Mouse (Mus musculus): ENCODE measurements around the gene Pola2. TPM values are rescaled to one million over a fixed set of nuclear protein-coding genes. Genes with fewer than 3 reads are reported as not detected.

Gene Pola2
- polyA plus RNA-seq, 1 experiment = 6.6 TPM

DNA sequence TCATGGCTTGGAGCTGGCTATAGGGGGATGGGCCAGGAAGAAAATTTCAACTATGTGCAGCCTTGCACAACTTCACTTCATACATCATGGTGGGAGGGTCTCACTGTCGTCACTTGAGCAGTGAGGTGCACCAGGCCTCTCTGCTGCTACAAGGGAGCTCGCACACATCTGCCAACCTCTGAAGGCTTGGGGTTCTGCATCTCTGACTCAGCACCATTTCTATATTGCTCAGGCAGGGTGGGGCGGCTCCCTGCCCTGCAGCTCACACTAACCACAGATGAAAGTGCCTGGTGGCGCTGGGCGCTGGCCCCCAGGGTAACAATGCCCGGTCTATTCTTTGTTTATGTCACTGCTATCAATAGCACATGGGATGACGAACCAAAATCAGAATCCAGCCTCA is 19.0 kb downstream of the Pola2 start:
- TF ChIP-seq GATA1 (IDR thresholded peaks at IDR 0.05; ENCODE audit: low read length) (no peak), TAL1 (IDR thresholded peaks at IDR 0.05; ENCODE audit: low read length) (no peak)
- Histone ChIP-seq H3K27me3 (ENCODE audit: control insufficient read depth) (no peaks in the 10 kb centered on the region), H3K36me3 (ENCODE audit: control insufficient read depth) (peaks cover 100% of the 10 kb centered on the region), H3K4me1 (ENCODE audit: control insufficient read depth) (peaks cover 14% of the 10 kb centered on the region), H3K9me3 (ENCODE audit: control insufficient read depth, low read length) (no peaks in the 10 kb centered on the region), H3K4me3 (replicated peaks) (no peak overlapping the region)

DNA sequence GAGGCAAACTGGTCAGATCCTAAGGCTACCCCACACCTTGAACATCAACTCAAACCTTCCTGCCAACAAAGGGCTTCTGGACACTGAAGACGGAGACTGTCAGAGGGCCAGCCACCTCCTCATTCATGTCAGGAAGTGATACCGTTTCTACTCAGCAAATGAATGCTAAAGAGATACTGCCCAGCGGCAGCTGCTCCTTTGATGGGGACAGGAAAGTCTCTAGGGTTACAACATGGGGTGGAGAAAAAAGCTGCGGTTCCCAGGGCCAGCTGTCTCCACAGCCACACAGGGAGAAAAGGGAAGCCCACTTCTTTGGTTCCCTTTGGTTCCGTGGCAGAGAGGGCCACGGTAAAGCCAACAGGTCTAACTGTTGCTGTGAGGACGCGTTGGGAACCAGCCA is 19.9 kb downstream of the Pola2 start:
- H3K9me3 ChIP-seq (ENCODE audit: control insufficient read depth, low read length) = no peaks in the 10 kb centered on the region
- H3K27me3 ChIP-seq (ENCODE audit: control insufficient read depth) = no peaks in the 10 kb centered on the region
- peaks cover 100% of the 10 kb centered on the region for H3K36me3 ChIP-seq (ENCODE audit: control insufficient read depth)
- peaks cover 23% of the 10 kb centered on the region for H3K4me1 ChIP-seq (ENCODE audit: control insufficient read depth)
- TF ChIP-seq TAL1 (IDR thresholded peaks at IDR 0.05; ENCODE audit: low read length) (no peak), GATA1 (IDR thresholded peaks at IDR 0.05; ENCODE audit: low read length) (no peak)
- no peak overlapping the region for H3K4me3 ChIP-seq (replicated peaks)

DNA sequence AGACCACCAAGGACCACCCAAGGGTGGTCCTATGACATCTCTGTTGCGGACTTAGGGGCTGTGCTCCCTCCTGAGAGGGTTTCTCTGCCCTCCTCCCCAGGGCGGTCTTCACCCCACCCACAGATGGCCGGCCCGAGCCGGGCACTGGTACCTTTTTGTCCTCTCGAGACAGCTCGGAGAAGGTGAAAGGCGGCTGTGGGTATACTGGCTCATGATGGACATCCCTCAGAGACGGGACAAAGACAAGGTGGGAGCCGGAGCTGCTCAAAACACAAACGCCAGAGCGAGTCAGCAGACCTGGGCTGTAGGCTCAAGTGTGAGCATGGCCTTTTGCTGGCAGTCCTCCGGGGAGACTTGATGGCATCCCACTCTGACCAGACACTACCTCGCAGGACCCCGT is 20.6 kb downstream of the Pola2 start:
- no peaks in the 10 kb centered on the region for H3K9me3 ChIP-seq (ENCODE audit: control insufficient read depth, low read length)
- H3K4me1 ChIP-seq (ENCODE audit: control insufficient read depth) = peaks cover 29% of the 10 kb centered on the region
- H3K27me3 ChIP-seq (ENCODE audit: control insufficient read depth) = no peaks in the 10 kb centered on the region
- H3K4me3 ChIP-seq (replicated peaks) = no peak overlapping the region
- H3K36me3 ChIP-seq (ENCODE audit: control insufficient read depth) = peaks cover 100% of the 10 kb centered on the region
- no peak for TF ChIP-seq GATA1 (IDR thresholded peaks at IDR 0.05; ENCODE audit: low read length)
- TF ChIP-seq TAL1 (IDR thresholded peaks at IDR 0.05; ENCODE audit: low read length) = no peak

DNA sequence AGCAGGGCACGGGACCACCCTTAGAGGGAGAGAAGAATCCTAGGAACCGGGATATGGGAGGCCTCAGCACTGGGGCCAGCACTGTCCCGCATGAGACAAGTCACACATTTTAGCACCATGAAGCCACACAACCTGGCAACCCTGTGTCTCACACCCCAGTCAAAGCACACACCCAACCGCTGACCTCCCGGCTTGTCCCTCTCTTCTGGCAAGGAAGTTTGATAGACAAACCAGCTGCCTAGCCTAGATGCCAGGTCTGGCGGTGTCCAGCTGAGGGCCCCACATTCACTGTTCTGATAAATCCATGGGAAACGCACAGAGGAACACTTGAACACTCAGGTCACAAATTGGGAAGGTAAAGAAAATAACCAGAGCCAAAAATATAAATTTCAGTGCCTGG is 21.4 kb downstream of the Pola2 start:
- H3K9me3 ChIP-seq (ENCODE audit: control insufficient read depth, low read length) = no peaks in the 10 kb centered on the region
- no peak overlapping the region for H3K4me3 ChIP-seq (replicated peaks)
- H3K4me1 ChIP-seq (ENCODE audit: control insufficient read depth) = peaks cover 38% of the 10 kb centered on the region
- H3K27me3 ChIP-seq (ENCODE audit: control insufficient read depth) = peaks cover under 1% of the 10 kb centered on the region; the same call in 1 of the 2 replicates
- TF ChIP-seq GATA1 (IDR thresholded peaks at IDR 0.05; ENCODE audit: low read length) (no peak), TAL1 (IDR thresholded peaks at IDR 0.05; ENCODE audit: low read length) (no peak)
- peaks cover 96% of the 10 kb centered on the region for H3K36me3 ChIP-seq (ENCODE audit: control insufficient read depth)

DNA sequence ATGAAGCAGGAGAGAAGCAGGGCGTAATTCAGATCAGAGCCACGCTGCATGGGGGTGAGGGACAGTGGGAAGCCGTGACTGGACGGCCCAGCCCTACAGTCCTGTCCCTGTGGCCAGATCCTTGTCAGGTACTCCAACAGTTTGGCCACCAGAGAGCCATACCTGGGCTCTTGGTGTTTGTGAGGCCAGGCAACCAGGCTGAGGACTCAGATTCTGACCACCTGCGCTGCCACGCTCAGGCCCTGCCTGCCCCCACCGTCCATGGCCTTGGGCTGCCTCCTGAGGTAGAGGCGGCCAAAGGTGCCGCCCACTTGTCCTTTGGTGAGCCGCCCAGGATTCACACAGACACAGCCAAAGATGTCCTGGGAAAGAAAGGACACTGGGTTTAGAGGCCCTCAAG is 23.3 kb downstream of the Pola2 start:
- Histone ChIP-seq H3K9me3 (ENCODE audit: control insufficient read depth, low read length) (0 out of 2 replicates have a peak, but pooled peaks cover 2% of the 10 kb centered on the region), H3K4me3 (replicated peaks) (no peak overlapping the region), H3K27me3 (ENCODE audit: control insufficient read depth) (peaks cover 17% of the 10 kb centered on the region), H3K36me3 (ENCODE audit: control insufficient read depth) (peaks cover 76% of the 10 kb centered on the region), H3K4me1 (ENCODE audit: control insufficient read depth) (peaks cover 49% of the 10 kb centered on the region)
- TF ChIP-seq TAL1 (IDR thresholded peaks at IDR 0.05; ENCODE audit: low read length) (no peak), GATA1 (IDR thresholded peaks at IDR 0.05; ENCODE audit: low read length) (no peak)

DNA sequence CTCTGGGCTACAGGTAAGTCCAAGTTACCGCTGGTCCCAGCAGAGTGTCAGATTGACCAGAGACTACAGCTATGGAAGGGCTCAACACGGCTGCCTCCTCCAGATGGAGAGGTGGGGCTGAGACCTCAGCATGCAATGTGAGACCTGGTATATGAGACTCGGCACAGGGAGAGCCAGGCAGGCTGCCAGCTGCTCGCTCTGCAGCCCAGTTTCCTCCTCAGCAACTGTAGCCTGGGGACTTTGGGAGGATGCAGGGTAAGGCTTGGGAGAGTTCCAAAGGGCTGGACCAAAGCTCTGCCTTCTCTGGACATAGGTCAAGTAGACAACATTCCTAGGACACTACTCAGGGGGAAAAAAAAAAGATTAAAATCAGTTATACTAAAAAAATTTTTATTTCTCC is 23.8 kb downstream of the Pola2 start:
- Histone ChIP-seq H3K4me1 (ENCODE audit: control insufficient read depth) (peaks cover 50% of the 10 kb centered on the region), H3K4me3 (replicated peaks) (no peak overlapping the region), H3K9me3 (ENCODE audit: control insufficient read depth, low read length) (0 out of 2 replicates have a peak, but pooled peaks cover 2% of the 10 kb centered on the region), H3K36me3 (ENCODE audit: control insufficient read depth) (peaks cover 72% of the 10 kb centered on the region), H3K27me3 (ENCODE audit: control insufficient read depth) (peaks cover 22% of the 10 kb centered on the region)
- TF ChIP-seq TAL1 (IDR thresholded peaks at IDR 0.05; ENCODE audit: low read length) = no peak
- TF ChIP-seq GATA1 (IDR thresholded peaks at IDR 0.05; ENCODE audit: low read length) = no peak

DNA sequence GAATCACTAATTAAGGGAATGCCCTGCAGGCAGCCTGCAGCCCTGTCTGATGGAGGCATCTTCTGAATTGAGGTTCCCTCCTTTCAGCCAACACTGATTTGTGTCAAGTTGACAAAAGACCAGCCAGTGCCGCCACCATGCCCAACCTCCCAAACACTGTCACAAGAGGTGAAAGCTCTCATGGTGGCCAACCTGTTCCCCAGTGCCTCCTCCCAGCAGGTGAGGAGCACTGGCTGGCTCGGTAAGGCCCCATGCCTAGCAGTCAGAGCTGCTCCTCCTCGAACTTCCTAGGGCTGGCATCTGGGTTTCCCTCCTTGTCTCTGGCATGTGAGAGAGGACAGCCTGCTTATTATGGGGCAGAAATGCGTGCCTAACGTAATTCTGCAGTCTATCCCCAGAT is 24.3 kb downstream of the Pola2 start:
- TF ChIP-seq TAL1 (IDR thresholded peaks at IDR 0.05; ENCODE audit: low read length) (no peak), GATA1 (IDR thresholded peaks at IDR 0.05; ENCODE audit: low read length) (no peak)
- Histone ChIP-seq H3K4me1 (ENCODE audit: control insufficient read depth) (peaks cover 47% of the 10 kb centered on the region), H3K27me3 (ENCODE audit: control insufficient read depth) (peaks cover 26% of the 10 kb centered on the region), H3K36me3 (ENCODE audit: control insufficient read depth) (peaks cover 67% of the 10 kb centered on the region), H3K4me3 (replicated peaks) (no peak overlapping the region), H3K9me3 (ENCODE audit: control insufficient read depth, low read length) (0 out of 2 replicates have a peak, but pooled peaks cover 2% of the 10 kb centered on the region)

DNA sequence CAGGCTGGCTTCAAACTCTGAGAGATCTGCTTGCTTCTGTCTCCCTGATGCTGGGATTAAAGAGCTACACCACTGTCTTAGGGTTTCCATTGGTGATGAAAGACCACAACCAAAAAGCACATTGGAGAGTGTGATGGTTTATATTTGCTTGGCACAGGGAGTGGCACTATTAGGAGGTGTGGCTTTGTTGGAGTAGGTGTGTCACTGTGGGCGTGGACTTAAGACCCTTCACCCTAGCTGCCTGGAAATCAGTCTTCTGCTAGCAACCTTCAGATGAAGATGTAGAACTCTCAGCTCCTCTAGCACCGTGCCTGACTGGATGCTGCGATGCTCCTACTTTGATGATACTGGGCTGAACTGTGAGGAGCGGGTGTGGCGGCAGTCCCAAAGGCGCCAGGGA is 25.5 kb downstream of the Pola2 start:
- Histone ChIP-seq H3K4me1 (ENCODE audit: control insufficient read depth) (peaks cover 47% of the 10 kb centered on the region), H3K4me3 (replicated peaks) (peak overlapping the region; percentile 15), H3K27me3 (ENCODE audit: control insufficient read depth) (peaks cover 38% of the 10 kb centered on the region), H3K9me3 (ENCODE audit: control insufficient read depth, low read length) (0 out of 2 replicates have a peak, but pooled peaks cover 2% of the 10 kb centered on the region), H3K36me3 (ENCODE audit: control insufficient read depth) (peaks cover 55% of the 10 kb centered on the region)
- TF ChIP-seq GATA1 (IDR thresholded peaks at IDR 0.05; ENCODE audit: low read length) = no peak
- no peak for TF ChIP-seq TAL1 (IDR thresholded peaks at IDR 0.05; ENCODE audit: low read length)

DNA sequence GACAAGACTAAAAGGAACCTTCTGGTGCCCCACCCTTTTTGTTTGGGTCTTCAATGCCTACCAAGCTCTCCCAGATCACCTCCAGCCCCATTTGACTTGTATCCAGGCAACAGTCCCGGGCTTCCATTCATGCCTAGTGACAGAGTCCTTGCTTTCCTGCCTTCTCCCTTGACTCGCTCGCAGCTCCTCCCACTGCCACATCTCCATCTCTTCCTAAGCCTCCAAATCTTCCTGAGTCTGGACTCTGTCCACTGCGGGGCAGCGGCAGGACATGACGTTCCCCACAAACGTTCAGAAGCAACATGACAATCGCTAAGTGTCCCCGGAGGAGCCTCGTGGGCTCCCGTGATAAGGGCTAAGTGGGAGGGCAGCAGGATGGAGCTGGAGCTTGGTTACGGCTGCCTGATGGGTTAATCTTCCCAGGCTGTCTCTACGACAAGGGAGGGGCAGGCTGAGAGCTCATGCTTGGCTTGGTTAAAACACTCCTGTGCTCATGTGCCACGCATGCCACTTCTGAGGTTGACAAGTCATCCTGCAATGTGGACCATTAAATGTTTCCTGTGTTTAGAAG is 26.1 kb downstream of the Pola2 start:
- Histone ChIP-seq H3K4me3 (replicated peaks) (peak overlapping the region; percentile 15), H3K36me3 (ENCODE audit: control insufficient read depth) (peaks cover 49% of the 10 kb centered on the region), H3K4me1 (ENCODE audit: control insufficient read depth) (peaks cover 47% of the 10 kb centered on the region)

More for the DNA sequence above, 26.1 kb downstream of the Pola2 start:
- peaks cover 42% of the 10 kb centered on the region for H3K27me3 ChIP-seq (ENCODE audit: control insufficient read depth)
- TF ChIP-seq GATA1 (IDR thresholded peaks at IDR 0.05; ENCODE audit: low read length) = no peak
- no peak for TF ChIP-seq TAL1 (IDR thresholded peaks at IDR 0.05; ENCODE audit: low read length)
- 0 out of 2 replicates have a peak, but pooled peaks cover 2% of the 10 kb centered on the region for H3K9me3 ChIP-seq (ENCODE audit: control insufficient read depth, low read length)

Data from erythroblast, embryonic 14.5 days (primary cell).